Mouse (Mus musculus) myocyte (in vitro differentiated cells): ENCODE results near the gene Slc24a2. TPM values are rescaled to one million over a fixed set of nuclear protein-coding genes. Genes with fewer than 3 reads are reported as not detected.

Experiments
- H3K27me3 ChIP-seq: one replicate; pipeline ENCODE4 v1.6.1; 2011; ENCODE audit not compliant: control insufficient read depth, insufficient read depth, insufficient read length
- H3K36me3 ChIP-seq: one replicate; pipeline ENCODE4 v1.6.1; 2011; ENCODE audit not compliant: control insufficient read depth, insufficient read depth
- H3K4me2 ChIP-seq: one replicate; pipeline ENCODE4 v1.6.1; 2011; ENCODE audit warnings: low read depth, control low read depth
- H3K4me3 ChIP-seq: one replicate; pipeline ENCODE4 v1.5.1; 2011; ENCODE audit warnings: mild to moderate bottlenecking, control low read depth, moderate library complexity
- H3K79me2 ChIP-seq: one replicate; pipeline ENCODE4 v1.6.1; 2011; ENCODE audit not compliant: control insufficient read depth, insufficient read depth
- H3ac ChIP-seq: one replicate; pipeline ENCODE4 v1.6.1; 2011; ENCODE audit not compliant: control insufficient read depth, insufficient read length
- CEBPB ChIP-seq: IDR thresholded peaks from 2 replicates; pipeline ENCODE4 v1.6.1; 2011; ENCODE audit warnings: mild to moderate bottlenecking, moderate library complexity; ENCODE audit not compliant: poor library complexity, insufficient read depth, severe bottlenecking
- E2F4 ChIP-seq: IDR thresholded peaks from one replicate; pipeline ENCODE4 v1.6.1; 2011; ENCODE audit warnings: mild to moderate bottlenecking, control low read depth, moderate library complexity; ENCODE audit not compliant: insufficient read depth
- MAX ChIP-seq: IDR thresholded peaks from one replicate; pipeline ENCODE4 v1.6.1; 2011; ENCODE audit warnings: low read depth, mild to moderate bottlenecking, control low read depth
- MYOD1 ChIP-seq, 3 experiments: IDR thresholded peaks; one replicate each; pipeline ENCODE4 v1.6.1; 2011; ENCODE audit warnings: control low read depth in 2 of 3, low read depth in 2 of 3, mild to moderate bottlenecking in 2 of 3, moderate library complexity in 1 of 3; ENCODE audit not compliant: insufficient read length in 2 of 3, control insufficient read depth in 1 of 3
- MYOG ChIP-seq, 3 experiments: IDR thresholded peaks; one replicate each; pipeline ENCODE4 v1.6.1; 2011; ENCODE audit warnings: control low read depth in 2 of 3, low read depth in 2 of 3, mild to moderate bottlenecking in 2 of 3; ENCODE audit not compliant: insufficient read length in 2 of 3, control insufficient read depth in 1 of 3, insufficient read depth in 1 of 3
- POLR2A ChIP-seq: IDR thresholded peaks from one replicate; pipeline ENCODE4 v1.6.1; 2011; ENCODE audit warnings: low read depth, mild to moderate bottlenecking, control low read depth, moderate library complexity; ENCODE audit not compliant: insufficient read length
- POLR2AphosphoS2 ChIP-seq: IDR thresholded peaks from one replicate; pipeline ENCODE4 v1.6.1; 2011; ENCODE audit warnings: low read depth, control low read depth; ENCODE audit not compliant: insufficient read length
- REST ChIP-seq: IDR thresholded peaks from one replicate; pipeline ENCODE4 v1.6.1; 2011; ENCODE audit warnings: mild to moderate bottlenecking, control low read depth, moderate library complexity; ENCODE audit not compliant: insufficient read depth, insufficient read length
- SRF ChIP-seq: IDR thresholded peaks from one replicate; pipeline ENCODE4 v1.6.1; 2011; ENCODE audit warnings: low read depth; ENCODE audit not compliant: control insufficient read depth, insufficient read length
- TCF12 ChIP-seq: IDR thresholded peaks from one replicate; pipeline ENCODE4 v1.6.1; 2011; ENCODE audit warnings: mild to moderate bottlenecking, control low read depth; ENCODE audit not compliant: poor library complexity, insufficient read depth, severe bottlenecking
- TCF3 ChIP-seq: IDR thresholded peaks from one replicate; pipeline ENCODE4 v1.6.1; 2011; ENCODE audit warnings: low read depth, control low read depth; ENCODE audit not compliant: insufficient read length
- USF1 ChIP-seq: IDR thresholded peaks from one replicate; pipeline ENCODE4 v1.6.1; 2011; ENCODE audit warnings: low read depth, mild to moderate bottlenecking, control low read depth, moderate library complexity
- polyA plus RNA-seq: library from polyadenylated mRNA; unstranded; fragments of >200 nt; fragmentation: generic; extraction: Trizol; gene quantifications from one replicate; pipeline ENCODE4 v1.2.1, GENCODE M21; 2012; ENCODE audit warnings: missing spikeins

The Slc24a2 gene
- polyA plus RNA-seq, 1 experiment = under 0.01 TPM

DNA sequence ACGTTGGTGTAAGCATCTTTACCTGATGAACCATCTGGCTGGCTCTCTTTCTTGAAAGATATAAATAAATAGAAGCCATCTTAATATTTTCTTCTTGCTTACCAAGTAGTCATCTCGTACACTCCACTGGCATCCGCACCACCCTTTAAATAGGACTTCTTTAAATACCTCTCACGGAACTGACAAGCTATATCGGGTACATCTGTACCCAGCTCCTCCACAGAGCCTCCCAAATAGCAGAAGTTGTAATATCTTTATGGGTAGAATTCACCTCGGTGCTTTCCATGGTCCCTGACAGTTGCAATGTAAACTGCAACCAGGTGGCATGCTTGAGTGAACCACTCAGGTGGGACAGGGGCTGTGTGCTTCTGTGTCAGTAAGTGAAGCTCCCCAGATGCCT is 149.0 kb downstream of the Slc24a2 start:
- no peak overlapping the region for H3ac ChIP-seq
- no peaks in the 10 kb centered on the region for H3K27me3 ChIP-seq
- TF ChIP-seq MYOG (IDR thresholded peaks at IDR 0.05; ENCODE audit: control insufficient read depth in 1 of 3, insufficient read depth in 1 of 3, insufficient read length in 2 of 3, low read depth in 2 of 3) (no peak), MYOD1 (IDR thresholded peaks at IDR 0.05; ENCODE audit: control insufficient read depth in 1 of 3, insufficient read length in 2 of 3, low read depth in 2 of 3) (no peak), TCF3 (no peak), POLR2A (no peak), REST (no peak), CEBPB (no peak), MAX (no peak), POLR2AphosphoS2 (no peak), SRF (no peak), USF1 (no peak), TCF12 (no peak), E2F4 (no peak)
- no peak overlapping the region for H3K4me2 ChIP-seq
- no peaks in the 10 kb centered on the region for H3K36me3 ChIP-seq
- no peaks in the 10 kb centered on the region for H3K79me2 ChIP-seq
- no peak overlapping the region for H3K4me3 ChIP-seq

DNA sequence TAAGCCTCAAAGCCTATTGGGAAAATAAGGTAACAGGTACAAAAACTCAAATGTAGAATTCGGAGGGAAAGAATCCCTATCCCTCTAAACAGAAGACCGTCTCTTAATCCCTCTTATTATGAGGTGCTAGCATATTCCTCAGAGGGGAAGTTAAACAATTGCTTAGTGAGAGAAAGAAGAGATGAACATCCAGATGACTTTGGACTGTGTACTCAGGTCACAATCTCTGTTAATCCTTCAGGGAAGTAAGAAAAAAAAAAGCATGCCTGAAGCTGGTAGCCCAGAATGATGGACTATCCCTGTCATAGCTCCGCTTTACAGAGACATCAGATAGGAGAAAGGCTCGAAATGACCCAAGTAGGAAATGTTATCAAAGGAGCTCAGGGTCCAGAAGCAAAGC is 151.0 kb downstream of the Slc24a2 start:
- no peak for TF ChIP-seq POLR2A
- no peak for TF ChIP-seq USF1
- no peak for TF ChIP-seq POLR2AphosphoS2
- no peak for TF ChIP-seq E2F4
- no peak for TF ChIP-seq TCF3
- TF ChIP-seq MAX = no peak
- no peak for TF ChIP-seq TCF12
- TF ChIP-seq MYOD1 (IDR thresholded peaks at IDR 0.05; ENCODE audit: control insufficient read depth in 1 of 3, insufficient read length in 2 of 3, low read depth in 2 of 3) = no peak
- no peak for TF ChIP-seq CEBPB
- TF ChIP-seq SRF = no peak
- TF ChIP-seq MYOG (IDR thresholded peaks at IDR 0.05; ENCODE audit: control insufficient read depth in 1 of 3, insufficient read depth in 1 of 3, insufficient read length in 2 of 3, low read depth in 2 of 3) = no peak
- TF ChIP-seq REST = no peak
- H3K79me2 ChIP-seq = no peaks in the 10 kb centered on the region
- H3ac ChIP-seq = no peak overlapping the region
- no peak overlapping the region for H3K4me3 ChIP-seq
- H3K27me3 ChIP-seq = no peaks in the 10 kb centered on the region
- no peak overlapping the region for H3K4me2 ChIP-seq
- no peaks in the 10 kb centered on the region for H3K36me3 ChIP-seq

DNA sequence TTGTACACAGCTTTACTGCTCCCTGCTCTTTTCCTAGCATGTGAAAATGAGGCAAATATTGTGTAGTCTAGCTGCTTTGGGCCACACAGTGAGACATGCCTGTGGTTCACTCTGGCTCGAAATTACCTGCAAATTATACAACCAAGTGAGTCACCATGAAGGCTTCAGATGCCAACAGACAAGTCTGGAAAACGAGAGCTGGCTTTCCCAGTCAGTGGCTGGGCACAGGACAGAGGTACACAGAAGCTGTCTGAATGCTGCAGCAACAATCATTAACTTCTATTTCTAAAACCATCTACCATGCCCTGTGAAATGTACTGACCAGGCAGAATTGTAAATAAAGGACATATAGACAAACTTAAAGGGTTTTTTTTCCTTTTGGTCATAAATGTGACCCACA is 151.6 kb downstream of the Slc24a2 start:
- H3K36me3 ChIP-seq = no peaks in the 10 kb centered on the region
- TF ChIP-seq E2F4 = no peak
- TF ChIP-seq MAX = no peak
- TF ChIP-seq POLR2A = no peak
- no peak for TF ChIP-seq MYOG (IDR thresholded peaks at IDR 0.05; ENCODE audit: control insufficient read depth in 1 of 3, insufficient read depth in 1 of 3, insufficient read length in 2 of 3, low read depth in 2 of 3)
- TF ChIP-seq USF1 = no peak
- TF ChIP-seq SRF = no peak
- no peak for TF ChIP-seq TCF12
- TF ChIP-seq TCF3 = no peak
- no peak for TF ChIP-seq MYOD1 (IDR thresholded peaks at IDR 0.05; ENCODE audit: control insufficient read depth in 1 of 3, insufficient read length in 2 of 3, low read depth in 2 of 3)
- no peak for TF ChIP-seq REST
- TF ChIP-seq CEBPB = no peak
- TF ChIP-seq POLR2AphosphoS2 = no peak
- H3K27me3 ChIP-seq = no peaks in the 10 kb centered on the region
- no peak overlapping the region for H3K4me3 ChIP-seq
- no peak overlapping the region for H3ac ChIP-seq
- H3K4me2 ChIP-seq = peak overlapping the region; percentile 1
- H3K79me2 ChIP-seq = no peaks in the 10 kb centered on the region

- no peaks in the 10 kb centered on the region for H3K27me3 ChIP-seq
- TF ChIP-seq TCF3 (no peak), MAX (no peak), E2F4 (no peak), POLR2AphosphoS2 (no peak), POLR2A (no peak), REST (no peak), SRF (no peak), MYOD1 (IDR thresholded peaks at IDR 0.05; ENCODE audit: control insufficient read depth in 1 of 3, insufficient read length in 2 of 3, low read depth in 2 of 3) (no peak)
- no peaks in the 10 kb centered on the region for H3K36me3 ChIP-seq
- H3K4me2 ChIP-seq = no peak overlapping the region
- no peak overlapping the region for H3ac ChIP-seq
- no peak overlapping the region for H3K4me3 ChIP-seq
- H3K79me2 ChIP-seq = no peaks in the 10 kb centered on the region
These were observed 154.5 kb downstream of the Slc24a2 start for GRCm38 (mm10) chr4:87075761-87076160.

GRCm38 (mm10) chr4:87068121-87068520 is 162.2 kb downstream of the Slc24a2 start:
- H3K79me2 ChIP-seq = no peaks in the 10 kb centered on the region
- H3K27me3 ChIP-seq = no peaks in the 10 kb centered on the region
- TF ChIP-seq POLR2A = no peak
- TF ChIP-seq USF1 = no peak
- TF ChIP-seq MYOG (IDR thresholded peaks at IDR 0.05; ENCODE audit: control insufficient read depth in 1 of 3, insufficient read depth in 1 of 3, insufficient read length in 2 of 3, low read depth in 2 of 3) = no peak
- no peak for TF ChIP-seq E2F4
- TF ChIP-seq TCF3 = no peak
- no peak for TF ChIP-seq CEBPB
- no peak for TF ChIP-seq SRF
- H3K4me3 ChIP-seq = no peak overlapping the region
- H3K36me3 ChIP-seq = no peaks in the 10 kb centered on the region
- H3K4me2 ChIP-seq = no peak overlapping the region
- H3ac ChIP-seq = no peak overlapping the region
